In the genomic region with DNA sequence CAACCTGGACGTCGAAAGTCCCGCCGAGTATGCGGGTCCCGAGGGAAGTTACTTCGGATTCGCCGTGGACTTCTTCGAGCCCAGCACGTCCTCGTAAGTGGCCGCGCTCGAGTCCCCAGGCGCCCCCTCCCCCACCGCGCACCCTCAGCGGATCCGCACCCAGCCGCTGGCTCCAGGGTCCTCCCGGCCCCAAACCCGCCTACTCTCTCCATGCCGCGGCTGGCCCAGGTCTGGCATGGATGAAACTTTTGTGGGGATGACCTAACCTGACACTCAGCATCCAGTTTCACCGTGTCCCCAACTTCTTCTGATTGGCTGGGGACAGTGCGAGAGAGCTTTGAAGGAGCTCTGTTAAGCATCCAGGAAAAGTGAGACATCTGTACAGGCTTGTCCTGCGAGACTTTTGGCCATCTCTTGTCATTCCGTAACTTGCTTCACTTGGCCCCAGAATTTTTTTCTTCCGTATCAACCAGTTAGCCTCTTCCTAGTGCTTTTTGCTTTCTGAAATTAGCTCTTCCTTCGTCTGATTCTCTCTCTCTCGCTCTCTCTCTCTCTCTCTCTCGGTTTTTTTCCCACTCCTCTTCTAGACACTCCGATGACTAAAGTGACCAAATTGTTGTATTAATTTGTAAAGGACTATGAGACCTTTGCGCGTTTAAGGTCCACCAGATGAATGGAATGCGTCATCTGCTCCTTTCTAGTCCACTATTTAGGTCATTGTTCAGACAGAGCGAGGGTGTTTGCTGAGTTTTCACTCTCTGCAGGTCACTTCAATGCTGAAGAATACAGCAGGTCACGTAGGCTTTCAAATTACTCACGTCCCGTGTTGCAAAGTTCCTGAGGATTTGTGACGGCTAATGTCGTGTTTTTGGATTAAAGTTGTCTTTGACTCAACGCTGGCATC, we compare ENCODE assay signal across 8 mouse cellular contexts. TPM values are rescaled to one million over a fixed set of nuclear protein-coding genes. Genes with fewer than 3 reads are reported as not detected.
DNase-seq lines count a peak whose midpoint lies in the region; ATAC-seq lines count a peak whose summit lies in the region.

No protein-coding gene starts in this region.

- intact Hi-C loops in heart, postnatal 25 days (cut with DNase I) = loop anchor here (5.0 kb wide), 1 partner anchor 83 kb away; a partner anchor contains a TSS

- H3K4me1 ChIP-seq in forebrain, embryonic 14.5 days (ENCODE audit: control insufficient read depth, insufficient read depth, low read length) = no peaks in the 10 kb centered on the region

- H3K36me3 ChIP-seq in forebrain, embryonic 14.5 days (ENCODE audit: control insufficient read depth, insufficient read depth, low read length) = no peaks in the 10 kb centered on the region

- peak overlapping the region; percentile 81 for H3K4me3 ChIP-seq in forebrain, embryonic 14.5 days (ENCODE audit: low read depth, low read length)

- H3K9ac ChIP-seq in forebrain, embryonic 14.5 days (ENCODE audit: low read length) = peak overlapping the region; percentile 80

- 2% methylated on average over 41 of the region's 44 CpGs for WGBS in forebrain, embryonic 14.5 days

- peak overlapping the region; percentile 83 for H3K4me2 ChIP-seq in forebrain, embryonic 14.5 days (ENCODE audit: low read length)

- no peaks in the 10 kb centered on the region for H3K27me3 ChIP-seq in forebrain, embryonic 14.5 days (replicated peaks; ENCODE audit: control insufficient read depth, insufficient read depth, low read length)

- peak; percentile 36 for DNase-seq in ES-CJ7 (ENCODE audit: low read depth, low spot score)
- DNase-seq in adrenal gland, postnatal 4 days (ENCODE audit: low spot score in 2 of 2) = peak; percentile 39 to 47
- DNase-seq in forebrain, embryonic 14.5 days (ENCODE audit: low spot score) = peak; percentile 52
- peak; percentile 20 for DNase-seq in heart, postnatal 25 days (ENCODE audit: low spot score)
- DNase-seq in layer of hippocampus, postnatal 25 days (ENCODE audit: extremely low spot score in 1 of 2, low spot score in 1 of 2) = peak; percentile 28 to 46
- DNase-seq in right cerebral cortex, postnatal 10 days (ENCODE audit: low spot score in 2 of 2) = peak; percentile 61 to 69
- no peak for DNase-seq in natural killer cell, adult 2 months (ENCODE audit: low spot score in 2 of 2)

- H3K9me3 ChIP-seq in forebrain, embryonic 14.5 days (replicated peaks; ENCODE audit: control insufficient read depth, low read length) = no peaks in the 10 kb centered on the region

- peak; percentile 75 for ATAC-seq in forebrain, embryonic 14.5 days
- peak; percentile 39 for ATAC-seq in megakaryocyte, adult 5-6 weeks (ENCODE audit: poor library complexity, severe bottlenecking)

- H3K27ac ChIP-seq in forebrain, embryonic 14.5 days (ENCODE audit: low read depth, low read length) = peak overlapping the region; percentile 81

RNA-seq across cellular contexts. Expression of a gene that starts 0.9 kb away (rescaled TPM):
- 100 to 1,000 TPM; 101 to 127 TPM for total RNA-seq in adrenal gland, postnatal 4 days (2021)
- 16.2 and 17.7 TPM in 2 replicates for polyA plus RNA-seq in forebrain, embryonic 14.5 days (2014; fragmentation: Nextera tagmentation; extraction: Ambion mirVana)
- 10 to 100 TPM; 36.7 to 38.3 TPM for total RNA-seq in heart, postnatal 25 days (2021)
- 10 to 100 TPM; 47.7 to 56.4 TPM for total RNA-seq in layer of hippocampus, postnatal 25 days (2021)
- total RNA-seq in megakaryocyte, adult 5-6 weeks (2015) = 36.2 and 37.9 TPM in 2 replicates
- total RNA-seq in megakaryocyte, adult 5-6 weeks (2017) = 23.8 and 51.5 TPM in 2 replicates

Comparison
In these comparisons a context has a peak if more than half of its experiments do, and no peak if none do; other contexts are left out.
1. DNase-seq: peak in ES-CJ7 (single experiment), adrenal gland, postnatal 4 days (2 of 2), forebrain, embryonic 14.5 days (single experiment), heart, postnatal 25 days (single experiment), layer of hippocampus, postnatal 25 days (2 of 2) and right cerebral cortex, postnatal 10 days (2 of 2); none in natural killer cell, adult 2 months (0 of 2).